Mouse (Mus musculus) lung, embryonic 16.5 days (tissue): ENCODE measurements around the gene Camkmt. TPM values are rescaled to one million over a fixed set of nuclear protein-coding genes. Genes with fewer than 3 reads are reported as not detected.

Experiments used
- ATAC-seq: fragments of 200-750 bp; cut with Nextera tagmentation; 2 replicates; pipeline ENCODE4 v1.8.0; 2017; ENCODE audit warnings: low read depth, mild to moderate bottlenecking, moderate library complexity
- H3K27ac ChIP-seq: fragments of 300-500 bp; sonication (generic); 2 replicates; pipeline ENCODE4 v1.5.1; 2014; ENCODE audit warnings: mild to moderate bottlenecking, control low read depth, low read length
- H3K27me3 ChIP-seq: fragments of 300-500 bp; sonication (generic); 2 replicates; pipeline ENCODE4 v1.6.1; 2014; ENCODE audit warnings: low read depth, low read length, mixed read lengths; ENCODE audit not compliant: control insufficient read depth, insufficient read depth
- H3K36me3 ChIP-seq: fragments of 300-500 bp; sonication (generic); 2 replicates; pipeline ENCODE4 v1.6.1; 2014; ENCODE audit warnings: low read length; ENCODE audit not compliant: control insufficient read depth, insufficient read depth
- H3K4me1 ChIP-seq: fragments of 300-500 bp; sonication (generic); replicated peaks from 2 replicates; pipeline ENCODE4 v1.6.1; 2014; ENCODE audit warnings: low read length, mixed read lengths; ENCODE audit not compliant: control insufficient read depth, insufficient read depth
- H3K4me2 ChIP-seq: fragments of 300-500 bp; sonication (generic); 2 replicates; pipeline ENCODE4 v1.6.1; 2014; ENCODE audit warnings: low read depth, low read length, control low read depth
- H3K4me3 ChIP-seq: fragments of 300-500 bp; sonication (generic); 2 replicates; pipeline ENCODE4 v1.5.1; 2014; ENCODE audit warnings: mild to moderate bottlenecking, low read length, control low read depth
- H3K9ac ChIP-seq: fragments of 300-500 bp; sonication (generic); 2 replicates; pipeline ENCODE4 v1.6.1; 2014; ENCODE audit warnings: low read length, control low read depth
- H3K9me3 ChIP-seq: fragments of 300-500 bp; sonication (generic); 2 replicates; pipeline ENCODE4 v1.6.1; 2016; ENCODE audit warnings: low read length; ENCODE audit not compliant: control insufficient read depth
- whole genome bisulfite sequencing: fragments of 180-500 bp; shearing (Covaris S2); extraction: QIAGEN DNeasy Blood & Tissue Kit; methylation state at CpG from one replicate; pipeline ENCODE4 v1.1.7; 2014; 5-methylcytosine and 5-hydroxymethylcytosine counted together
- polyA plus RNA-seq: library from polyadenylated mRNA; unstranded; fragments of >200 nt; fragmentation: Nextera tagmentation; extraction: Ambion mirVana; gene quantifications from 2 replicates; pipeline ENCODE4 v1.2.1, GENCODE M21; 2015

The Camkmt gene
- polyA plus RNA-seq, 1 experiment from 2014 or later = 10.9 TPM

GRCm38 (mm10) chr17:85319779-85320300 is 229.5 kb downstream of the Camkmt start:
- WGBS = 69% methylated on average over 8 of the region's 8 CpGs
- no peak overlapping the region for H3K9ac ChIP-seq
- H3K27me3 ChIP-seq = no peaks in the 10 kb centered on the region
- no peak overlapping the region for H3K4me2 ChIP-seq
- no peaks in the 10 kb centered on the region for H3K36me3 ChIP-seq
- no peaks in the 10 kb centered on the region for H3K4me1 ChIP-seq
- ATAC-seq = no peak
- no peaks in the 10 kb centered on the region for H3K9me3 ChIP-seq
- no peak overlapping the region for H3K4me3 ChIP-seq
- no peak overlapping the region for H3K27ac ChIP-seq

GRCm38 (mm10) chr17:85328901-85329300 is 238.5 kb downstream of the Camkmt start:
- H3K4me3 ChIP-seq = no peak overlapping the region
- H3K9me3 ChIP-seq = no peaks in the 10 kb centered on the region
- H3K27me3 ChIP-seq = no peaks in the 10 kb centered on the region
- WGBS = 82% methylated on average over 10 of the region's 10 CpGs
- ATAC-seq = no peak
- H3K27ac ChIP-seq = no peak overlapping the region
- no peaks in the 10 kb centered on the region for H3K36me3 ChIP-seq
- H3K9ac ChIP-seq = no peak overlapping the region
- no peak overlapping the region for H3K4me2 ChIP-seq
- no peaks in the 10 kb centered on the region for H3K4me1 ChIP-seq

DNA sequence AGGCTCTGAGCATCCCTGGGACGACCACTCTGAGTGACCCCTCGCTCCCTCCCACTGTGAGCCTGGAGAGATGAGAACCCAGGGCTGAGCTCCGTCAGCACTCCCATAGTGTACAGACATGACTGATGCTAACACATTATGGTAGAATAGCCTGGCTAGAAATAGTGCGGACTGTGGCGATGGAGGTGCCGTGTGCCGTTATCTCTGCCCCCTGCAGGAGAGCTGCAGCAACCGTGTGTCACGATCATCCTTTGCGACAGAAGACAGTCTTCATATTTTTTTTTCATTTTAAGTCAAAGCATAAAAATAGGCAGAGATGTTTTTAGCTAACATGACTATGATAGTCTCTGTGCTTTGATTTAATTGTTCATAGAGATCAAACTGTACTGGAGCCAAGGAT is 245.1 kb downstream of the Camkmt start:
- Histone ChIP-seq H3K9ac (no peak overlapping the region), H3K27me3 (no peaks in the 10 kb centered on the region), H3K36me3 (no peaks in the 10 kb centered on the region), H3K27ac (no peak overlapping the region), H3K4me3 (no peak overlapping the region), H3K9me3 (no peaks in the 10 kb centered on the region), H3K4me1 (no peaks in the 10 kb centered on the region), H3K4me2 (no peak overlapping the region)
- no peak for ATAC-seq
- 79% methylated on average over 10 of the region's 10 CpGs for WGBS

DNA sequence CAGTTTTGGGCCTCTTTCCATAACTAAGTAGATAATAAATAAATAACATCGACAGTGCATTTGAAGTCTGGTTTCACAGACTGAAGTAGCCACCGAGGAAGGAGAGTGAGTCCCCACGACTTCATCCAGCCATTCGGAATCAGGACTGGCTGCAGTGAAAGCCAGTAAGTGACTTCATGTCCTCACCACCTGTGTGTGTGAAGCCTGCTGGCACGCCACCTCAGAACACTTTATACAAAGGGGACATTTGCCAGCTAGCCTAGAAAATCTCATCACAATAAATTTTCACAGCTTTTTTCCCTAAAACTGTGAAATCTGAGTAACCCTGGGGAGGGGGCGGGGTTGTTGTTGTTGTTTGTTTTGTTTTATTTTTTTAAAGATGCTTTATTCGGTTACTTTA is 247.3 kb downstream of the Camkmt start:
- H3K4me2 ChIP-seq = no peak overlapping the region
- no peaks in the 10 kb centered on the region for H3K4me1 ChIP-seq
- no peak overlapping the region for H3K4me3 ChIP-seq
- ATAC-seq = no peak
- no peaks in the 10 kb centered on the region for H3K27me3 ChIP-seq
- WGBS = 68% methylated on average over 7 of the region's 7 CpGs
- H3K27ac ChIP-seq = no peak overlapping the region
- H3K9me3 ChIP-seq = no peaks in the 10 kb centered on the region
- no peak overlapping the region for H3K9ac ChIP-seq
- H3K36me3 ChIP-seq = no peaks in the 10 kb centered on the region

GRCm38 (mm10) chr17:85341134-85341700 is 250.9 kb downstream of the Camkmt start:
- Histone ChIP-seq H3K27me3 (no peaks in the 10 kb centered on the region), H3K27ac (no peak overlapping the region), H3K4me2 (no peak overlapping the region), H3K4me1 (no peaks in the 10 kb centered on the region), H3K9ac (no peak overlapping the region), H3K4me3 (no peak overlapping the region), H3K36me3 (no peaks in the 10 kb centered on the region), H3K9me3 (no peaks in the 10 kb centered on the region)
- 64% methylated on average over 18 of the region's 18 CpGs for WGBS
- no peak for ATAC-seq

GRCm38 (mm10) chr17:85342471-85342870 is 252.1 kb downstream of the Camkmt start:
- 85% methylated on average over 5 of the region's 5 CpGs for WGBS
- Histone ChIP-seq H3K9me3 (no peaks in the 10 kb centered on the region), H3K4me3 (no peak overlapping the region), H3K36me3 (no peaks in the 10 kb centered on the region), H3K4me2 (no peak overlapping the region), H3K9ac (no peak overlapping the region), H3K27me3 (no peaks in the 10 kb centered on the region), H3K4me1 (no peaks in the 10 kb centered on the region), H3K27ac (no peak overlapping the region)
- ATAC-seq = no peak

- no peaks in the 10 kb centered on the region for H3K4me1 ChIP-seq
- H3K36me3 ChIP-seq = no peaks in the 10 kb centered on the region
- no peak overlapping the region for H3K27ac ChIP-seq
- H3K4me3 ChIP-seq = no peak overlapping the region
- WGBS = 83% methylated on average over 13 of the region's 13 CpGs
- no peak for ATAC-seq
- no peaks in the 10 kb centered on the region for H3K9me3 ChIP-seq
- H3K27me3 ChIP-seq = no peaks in the 10 kb centered on the region
- H3K9ac ChIP-seq = no peak overlapping the region
- no peak overlapping the region for H3K4me2 ChIP-seq
Measured at GRCm38 (mm10) chr17:85343435-85343834, 253.1 kb downstream of the Camkmt start.

DNA sequence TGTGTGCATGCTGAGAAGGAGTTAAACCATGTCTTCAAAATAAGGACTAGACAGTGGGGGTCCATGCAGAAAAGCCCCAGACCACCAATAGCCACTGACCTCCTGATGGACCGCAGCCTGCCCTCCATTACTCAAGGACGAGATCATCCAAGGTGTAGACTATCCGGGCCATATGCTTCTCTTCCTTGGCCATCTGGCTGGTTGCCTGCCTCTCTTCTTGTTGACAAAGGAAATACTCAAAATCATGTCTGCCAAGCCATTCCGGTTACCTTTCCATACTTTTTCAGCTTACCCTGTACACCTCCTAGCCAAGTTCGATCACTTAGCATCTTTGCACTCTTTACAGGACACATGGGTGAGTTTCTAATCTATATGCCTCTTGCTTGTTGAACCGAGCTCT is 256.3 kb downstream of the Camkmt start:
- no peaks in the 10 kb centered on the region for H3K36me3 ChIP-seq
- H3K4me2 ChIP-seq = no peak overlapping the region
- H3K4me3 ChIP-seq = no peak overlapping the region
- ATAC-seq = no peak
- no peaks in the 10 kb centered on the region for H3K9me3 ChIP-seq
- WGBS = 69% methylated on average over 6 of the region's 6 CpGs
- no peak overlapping the region for H3K9ac ChIP-seq
- H3K27ac ChIP-seq = no peak overlapping the region
- H3K4me1 ChIP-seq = no peaks in the 10 kb centered on the region
- no peaks in the 10 kb centered on the region for H3K27me3 ChIP-seq

- H3K4me3 ChIP-seq = no peak overlapping the region
- H3K27ac ChIP-seq = no peak overlapping the region
- H3K4me2 ChIP-seq = no peak overlapping the region
- no peaks in the 10 kb centered on the region for H3K36me3 ChIP-seq
- no peak overlapping the region for H3K9ac ChIP-seq
- no peaks in the 10 kb centered on the region for H3K27me3 ChIP-seq
- no peaks in the 10 kb centered on the region for H3K4me1 ChIP-seq
- WGBS = 51% methylated on average over 8 of the region's 8 CpGs
- ATAC-seq = no peak
- no peaks in the 10 kb centered on the region for H3K9me3 ChIP-seq
Measured at GRCm38 (mm10) chr17:85349331-85349935, 259.1 kb downstream of the Camkmt start.
